Mouse (Mus musculus): ENCODE data around the gene 2210016L21Rik.
A peak's percentile ranks its signal among the peaks of the same experiment; 100 is the strongest.

- no peak for TF ChIP-seq ZC3H11A (IDR thresholded peaks at IDR 0.05; ENCODE audit: borderline replicate concordance, low read depth, low read length)
- TF ChIP-seq MAFK (IDR thresholded peaks at IDR 0.05; ENCODE audit: insufficient read depth, low read depth, low read length), result no peak
- TF ChIP-seq CHD2 (IDR thresholded peaks at IDR 0.05; ENCODE audit: low read depth, low read length), result no peak
- TF ChIP-seq HCFC1 (IDR thresholded peaks at IDR 0.05; ENCODE audit: borderline replicate concordance, insufficient read depth, low read length), result peak; percentile 99
- no peak for TF ChIP-seq ZNF384 (IDR thresholded peaks at IDR 0.05; ENCODE audit: low read depth, low read length)
Observed at GRCm38 (mm10) chr5:114942074-114942765, at the start of gene 2210016L21Rik.
